Mouse (Mus musculus) cortical plate, adult 2 months (tissue): ENCODE measurements at regions not wholly inside any gene's neighbourhood (a gene's known extent, or its start where the extent isn't known, plus 50 kb on each side); places are given as distances from the start of the nearest gene placed in this dataset.

Source experiments
- CTCF ChIP-seq: fragments of 200-500 bp; IDR thresholded peaks from 2 replicates; pipeline ENCODE4 v1.5.1; 2011; ENCODE audit warnings: mild to moderate bottlenecking, control low read depth, low read length; ENCODE audit not compliant: insufficient read depth; ENCODE audit errors: extremely low read depth
- POLR2A ChIP-seq: fragments of 200-500 bp; IDR thresholded peaks from 2 replicates; pipeline ENCODE4 v1.6.1; 2011; ENCODE audit warnings: mild to moderate bottlenecking, low read length, control low read depth; ENCODE audit not compliant: insufficient read depth; ENCODE audit errors: extremely low read depth

- TF ChIP-seq CTCF (no peak), POLR2A (no peak)
Observed at GRCm38 (mm10) chr14:66561042-66561590, 552.1 kb upstream of the Gulo start.
